Mouse (Mus musculus) testis, postnatal 10 days (tissue): ENCODE results near the gene Synpr.

Experiments
- DNase-seq: peaks from one replicate; pipeline ENCODE4 v3.0.0; 2021; ENCODE audit warnings: low spot score

Gene Synpr

GRCm38 (mm10) chr14:13551209-13551608 lies 266.6 kb downstream of the Synpr start:
- no peak for DNase-seq

DNA sequence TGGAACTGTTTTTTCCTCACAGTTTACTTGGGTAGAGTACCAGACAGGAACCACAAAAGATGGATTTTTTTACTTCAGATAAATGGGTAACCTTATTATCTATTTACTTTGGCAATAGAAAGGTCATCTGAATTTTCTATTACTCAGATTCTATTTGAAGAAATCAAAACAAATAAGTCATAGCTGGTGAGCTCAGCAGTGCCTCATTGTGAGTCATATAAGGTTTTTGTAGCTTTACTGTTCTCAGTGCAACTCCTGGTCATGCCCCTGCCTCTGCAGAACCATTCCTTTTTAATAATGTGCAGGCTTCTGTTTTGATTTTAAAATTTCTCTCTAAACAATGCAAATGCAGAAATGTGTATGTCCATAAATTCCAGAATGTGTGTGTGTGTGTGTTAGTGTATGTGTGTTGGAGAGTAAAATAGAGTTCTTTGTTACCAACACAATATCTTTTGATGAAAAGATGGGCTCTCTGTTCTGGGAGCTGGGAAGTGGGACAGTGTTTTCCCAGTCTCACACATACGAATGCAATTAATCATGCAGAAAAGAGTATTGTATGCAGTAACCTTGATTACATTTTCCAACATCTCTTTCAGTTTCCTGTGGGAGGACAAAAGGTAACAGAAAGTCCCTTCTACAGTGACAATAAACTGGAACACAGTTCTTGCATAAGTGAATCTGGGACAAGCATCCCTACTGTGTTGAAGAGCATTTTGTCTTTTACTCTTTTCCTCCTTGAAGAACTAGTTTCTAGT lies 269.2 kb downstream of the Synpr start:
- no peak for DNase-seq

DNA sequence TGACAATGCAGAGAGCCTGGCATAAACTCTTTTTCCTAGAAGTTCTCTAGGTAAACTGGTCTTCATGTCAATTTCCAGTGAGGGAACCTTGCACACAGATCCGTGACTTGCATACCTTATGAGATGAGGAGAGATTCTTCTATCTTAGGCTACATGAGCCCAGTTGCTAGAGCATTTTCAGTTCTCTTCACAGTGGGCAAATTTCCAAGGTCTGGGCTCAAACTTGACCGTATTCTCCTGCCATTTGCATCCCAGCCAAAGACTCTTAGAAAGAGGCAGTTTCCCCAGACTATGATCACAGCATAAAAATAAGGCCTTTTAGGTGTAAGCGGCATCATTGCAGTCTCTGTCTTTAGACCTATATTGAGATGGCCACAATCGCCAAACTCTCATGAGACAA lies 270.1 kb downstream of the Synpr start:
- DNase-seq, result no peak

DNA sequence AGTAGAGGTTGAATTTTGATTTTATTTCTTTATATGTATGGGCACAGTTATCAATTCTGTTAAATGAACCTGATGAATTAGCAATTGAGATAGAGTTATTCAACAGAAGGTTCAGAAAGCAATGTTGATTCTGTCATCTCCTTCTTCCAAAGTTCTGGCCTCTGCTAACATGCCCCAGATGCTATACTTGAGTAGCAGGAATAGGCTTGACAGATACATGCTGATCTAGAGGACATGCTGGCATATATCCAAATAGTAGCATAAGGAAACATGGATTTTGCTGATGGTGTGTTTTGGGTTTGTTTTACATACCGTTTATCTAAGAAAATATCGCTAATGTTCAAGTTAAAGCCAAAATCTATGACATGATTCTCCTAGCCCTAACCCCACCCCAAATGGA lies 273.5 kb downstream of the Synpr start:
- DNase-seq, result no peak

- no peak for DNase-seq
These were observed 282.7 kb downstream of the Synpr start for GRCm38 (mm10) chr14:13567250-13567649.

DNA sequence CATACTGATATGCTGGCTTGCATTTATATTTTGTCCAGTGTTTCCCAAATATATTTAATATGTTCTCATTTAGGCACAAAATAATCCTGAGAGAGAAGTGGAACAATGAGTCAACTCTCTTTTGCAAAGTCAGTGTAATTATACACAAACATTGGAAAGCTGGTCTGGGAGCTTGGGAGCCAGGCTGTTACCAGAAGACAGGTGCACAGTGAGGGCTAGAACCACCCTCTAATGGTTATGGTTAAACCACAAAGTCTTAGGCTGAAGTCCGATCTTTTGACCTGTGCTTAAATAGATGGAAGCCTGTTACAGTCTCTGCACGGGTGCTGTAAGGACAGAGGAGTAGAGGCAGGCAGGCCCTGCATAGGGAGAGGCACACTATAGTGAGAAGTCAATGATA lies 283.4 kb downstream of the Synpr start:
- no peak for DNase-seq

DNA sequence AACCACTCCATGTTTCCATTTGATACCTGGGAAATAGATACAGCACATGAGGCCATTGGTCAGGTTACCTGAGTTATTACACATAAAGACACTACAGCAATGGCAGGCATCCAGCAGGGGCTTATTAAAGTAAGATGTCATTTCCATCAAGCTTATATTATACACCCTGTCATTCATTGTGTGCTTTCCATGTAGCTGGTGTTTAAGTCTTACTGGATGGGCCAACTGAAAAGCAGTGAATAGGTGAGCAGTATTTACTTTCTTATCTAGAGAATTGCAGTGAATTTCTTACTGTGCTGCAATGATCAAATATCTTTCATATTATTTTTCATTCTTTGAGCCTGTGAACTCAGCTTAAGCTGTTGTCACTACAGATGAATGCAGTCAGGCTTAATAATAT lies 287.4 kb downstream of the Synpr start:
- no peak for DNase-seq

DNA sequence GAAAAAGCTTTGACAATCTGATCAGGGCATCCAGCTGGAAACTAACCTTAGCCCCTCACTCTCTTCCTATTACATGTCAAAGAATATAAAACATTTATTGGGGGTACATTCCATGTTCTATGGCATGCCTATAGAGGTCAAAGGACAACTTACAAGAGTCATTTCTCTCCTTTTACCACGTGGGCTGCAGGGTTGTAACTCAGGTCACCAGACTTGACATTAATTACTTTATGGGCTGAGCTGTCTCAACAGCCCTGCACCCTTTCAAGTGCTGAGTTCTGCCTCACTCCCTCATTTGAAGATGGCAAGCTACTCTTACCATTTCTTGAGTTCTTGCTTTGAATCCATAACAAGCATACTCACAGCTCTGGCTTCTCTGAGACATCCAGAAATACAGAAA lies 287.9 kb downstream of the Synpr start:
- no peak for DNase-seq

DNA sequence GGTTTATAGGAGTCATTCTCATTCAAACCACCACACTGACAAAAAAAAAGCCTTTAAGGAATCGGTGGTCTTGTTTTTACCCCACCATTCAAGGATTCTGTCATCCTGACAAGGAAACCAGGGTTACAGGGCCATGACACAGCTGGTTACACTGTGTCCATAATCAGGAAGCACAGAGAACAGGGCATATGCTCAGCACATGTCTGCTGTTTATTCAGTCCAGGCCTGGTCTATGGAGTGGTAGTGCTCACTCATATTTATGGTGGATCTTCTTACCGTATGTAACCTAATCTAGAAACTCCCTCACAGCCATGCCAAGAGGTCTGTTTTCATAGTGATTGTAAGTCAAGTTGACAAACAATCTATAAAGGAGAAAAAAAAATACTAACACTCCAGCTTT lies 293.5 kb downstream of the Synpr start:
- no peak for DNase-seq

DNA sequence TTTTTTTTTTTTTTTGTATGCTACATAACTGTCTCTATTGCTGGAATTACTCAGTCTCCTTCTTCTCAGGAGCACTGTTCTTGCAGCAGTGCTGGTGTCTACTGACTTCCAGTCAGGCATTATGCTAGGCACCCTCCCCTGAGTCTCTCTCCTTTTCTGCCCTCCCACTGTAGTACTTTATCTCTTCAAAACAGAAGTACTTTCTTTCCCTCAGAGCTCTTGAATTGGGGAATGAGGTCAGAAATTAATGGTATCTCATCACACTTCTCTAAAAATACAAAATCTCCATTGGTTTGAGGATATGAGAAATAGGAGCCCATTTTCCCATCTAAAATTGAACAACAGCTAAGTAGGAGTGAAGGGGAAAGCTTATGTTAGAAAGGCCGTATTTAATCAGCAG lies 294.2 kb downstream of the Synpr start:
- DNase-seq, result no peak

GRCm38 (mm10) chr14:13593321-13593940 lies 308.9 kb downstream of the Synpr start:
- DNase-seq, result no peak

GRCm38 (mm10) chr14:13596251-13596650 lies 311.7 kb downstream of the Synpr start:
- no peak for DNase-seq

GRCm38 (mm10) chr14:13597204-13597603 lies 312.6 kb downstream of the Synpr start:
- no peak for DNase-seq

DNA sequence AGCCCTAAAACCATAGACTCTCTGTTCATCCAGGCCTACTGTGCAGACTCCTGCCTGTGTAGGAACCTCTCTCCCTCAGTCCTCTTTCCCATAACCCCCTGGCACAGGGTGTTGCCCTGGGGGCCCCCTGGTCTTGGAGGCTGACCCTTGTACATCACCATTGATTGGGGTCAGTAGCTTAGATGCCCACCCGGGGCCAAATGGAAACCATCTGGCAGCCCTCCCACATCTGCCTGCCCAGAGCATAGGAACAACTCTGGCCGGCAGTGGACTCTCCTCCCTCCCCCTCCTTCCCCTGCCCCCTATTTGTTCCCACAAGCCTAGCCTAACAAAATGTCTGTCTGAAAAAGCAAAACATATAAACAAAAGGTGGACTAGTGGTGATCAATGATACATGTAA lies 336.0 kb downstream of the Synpr start:
- no peak for DNase-seq

- no peak for DNase-seq
These were observed 365.3 kb downstream of the Synpr start for GRCm38 (mm10) chr14:13649865-13650264.

- DNase-seq, result no peak
These were observed 366.5 kb downstream of the Synpr start for GRCm38 (mm10) chr14:13651039-13651438.

- no peak for DNase-seq
These were observed 367.1 kb downstream of the Synpr start for GRCm38 (mm10) chr14:13651541-13652298.
